Mouse (Mus musculus) stomach, postnatal 0 days (tissue): ENCODE data around the gene Xaf1. TPM values are rescaled to one million over a fixed set of nuclear protein-coding genes. Genes with fewer than 3 reads are reported as not detected.

Experiments
- ATAC-seq: fragments of 200-750 bp; cut with Nextera tagmentation; 2 replicates; pipeline ENCODE4 v1.8.0; 2017; ENCODE audit not compliant: low FRiP score, low TSS enrichment
- DNase-seq: peaks from one replicate; pipeline ENCODE4 v3.0.0-alpha.2; 2016; ENCODE audit warnings: low spot score
- H3K27ac ChIP-seq: fragments of 300-500 bp; sonication (generic); replicated peaks from 2 replicates; pipeline ENCODE4 v1.5.1; 2014; ENCODE audit warnings: mild to moderate bottlenecking, control low read depth
- H3K27me3 ChIP-seq: fragments of 300-500 bp; sonication (generic); 2 replicates; pipeline ENCODE4 v1.6.1; 2014; ENCODE audit warnings: low read length; ENCODE audit not compliant: control insufficient read depth, insufficient read depth
- H3K36me3 ChIP-seq: fragments of 300-500 bp; sonication (generic); 2 replicates; pipeline ENCODE4 v1.6.1; 2014; ENCODE audit warnings: low read length, mixed read lengths; ENCODE audit not compliant: control insufficient read depth, insufficient read depth
- H3K4me1 ChIP-seq: fragments of 300-500 bp; sonication (generic); replicated peaks from 2 replicates; pipeline ENCODE4 v1.6.1; 2014; ENCODE audit warnings: antibody characterized with exemption; ENCODE audit not compliant: control insufficient read depth, insufficient read depth
- H3K4me2 ChIP-seq: fragments of 300-500 bp; sonication (generic); replicated peaks from 2 replicates; pipeline ENCODE4 v1.6.1; 2014; ENCODE audit warnings: low read depth, mild to moderate bottlenecking, control low read depth, moderate library complexity
- H3K4me3 ChIP-seq: fragments of 300-500 bp; sonication (generic); 2 replicates; pipeline ENCODE4 v1.5.1; 2014; ENCODE audit warnings: low read depth, low read length, control low read depth
- H3K9ac ChIP-seq: fragments of 300-500 bp; sonication (generic); 2 replicates; pipeline ENCODE4 v1.6.1; 2014; ENCODE audit warnings: mild to moderate bottlenecking, low read length, control low read depth, mixed read lengths
- H3K9me3 ChIP-seq: fragments of 300-500 bp; sonication (generic); 2 replicates; pipeline ENCODE4 v1.6.1; 2016; ENCODE audit warnings: low read length; ENCODE audit not compliant: control insufficient read depth
- CTCF ChIP-seq: IDR thresholded peaks from 2 replicates; pipeline ENCODE4 v1.5.1; 2016; ENCODE audit warnings: antibody characterized with exemption, low read depth, mild to moderate bottlenecking, moderate library complexity
- EP300 ChIP-seq: optimal IDR thresholded peaks from 2 replicates; pipeline ENCODE3; 2016; ENCODE audit warnings: antibody characterized with exemption
- WGBS: fragments of 180-500 bp; shearing (Covaris S2); extraction: QIAGEN DNeasy Blood & Tissue Kit; methylation state at CpG from one replicate; pipeline ENCODE4 v1.1.7; 2014; 5-methylcytosine and 5-hydroxymethylcytosine counted together
- polyA plus RNA-seq: library from polyadenylated mRNA; unstranded; fragments of >200 nt; fragmentation: Nextera tagmentation; extraction: Ambion mirVana; gene quantifications from 2 replicates; pipeline ENCODE4 v1.2.1, GENCODE M21; 2015

Gene Xaf1
- polyA plus RNA-seq, 1 experiment from 2014 or later: 23.3 TPM

GRCm38 (mm10) chr11:72307461-72307860 is 6.0 kb downstream of the Xaf1 start:
- Histone ChIP-seq H3K9me3 (no peaks in the 10 kb centered on the region), H3K4me1 (no peaks in the 10 kb centered on the region), H3K4me2 (no peak overlapping the region), H3K27ac (no peak overlapping the region), H3K27me3 (no peaks in the 10 kb centered on the region), H3K4me3 (no peak overlapping the region), H3K36me3 (no peaks in the 10 kb centered on the region), H3K9ac (no peak overlapping the region)
- no peak for ATAC-seq
- DNase-seq: no peak
- TF ChIP-seq CTCF: no peak
- TF ChIP-seq EP300: no peak
- WGBS: 87% methylated on average over 5 of the region's 5 CpGs

- H3K27ac ChIP-seq: no peak overlapping the region
- H3K9me3 ChIP-seq: no peaks in the 10 kb centered on the region
- H3K4me1 ChIP-seq: no peaks in the 10 kb centered on the region
- H3K4me3 ChIP-seq: no peak overlapping the region
- DNase-seq (no peak), ATAC-seq (no peak)
- H3K4me2 ChIP-seq: no peak overlapping the region
- no peaks in the 10 kb centered on the region for H3K27me3 ChIP-seq
- TF ChIP-seq CTCF: no peak
- TF ChIP-seq EP300: no peak
- no peaks in the 10 kb centered on the region for H3K36me3 ChIP-seq
- H3K9ac ChIP-seq: no peak overlapping the region
- 51% methylated on average over 2 of the region's 2 CpGs for WGBS
These were observed 7.6 kb downstream of the Xaf1 start for GRCm38 (mm10) chr11:72308982-72309381.

GRCm38 (mm10) chr11:72310491-72310890 is 9.1 kb downstream of the Xaf1 start:
- DNase-seq (no peak), ATAC-seq (no peak)
- H3K4me3 ChIP-seq: no peak overlapping the region
- H3K4me1 ChIP-seq: no peaks in the 10 kb centered on the region
- TF ChIP-seq CTCF (no peak), EP300 (no peak)
- H3K27me3 ChIP-seq: 0 out of 2 replicates have a peak, but pooled peaks cover 4% of the 10 kb centered on the region
- H3K9me3 ChIP-seq: no peaks in the 10 kb centered on the region
- no peak overlapping the region for H3K9ac ChIP-seq
- 70% methylated on average over 4 of the region's 4 CpGs for WGBS
- H3K4me2 ChIP-seq: no peak overlapping the region
- H3K27ac ChIP-seq: no peak overlapping the region
- H3K36me3 ChIP-seq: no peaks in the 10 kb centered on the region

GRCm38 (mm10) chr11:72311355-72312001 is 10.0 kb downstream of the Xaf1 start:
- H3K9me3 ChIP-seq: no peaks in the 10 kb centered on the region
- no peak overlapping the region for H3K27ac ChIP-seq
- TF ChIP-seq EP300 (no peak), CTCF (no peak)
- ATAC-seq: peak; percentile 73; the same call in 1 of the 2 replicates
- H3K27me3 ChIP-seq: 0 out of 2 replicates have a peak, but pooled peaks cover 4% of the 10 kb centered on the region
- H3K36me3 ChIP-seq: no peaks in the 10 kb centered on the region
- WGBS: 56% methylated on average over 10 of the region's 10 CpGs
- no peak for DNase-seq
- H3K9ac ChIP-seq: no peak overlapping the region
- H3K4me3 ChIP-seq: no peak overlapping the region
- no peaks in the 10 kb centered on the region for H3K4me1 ChIP-seq
- no peak overlapping the region for H3K4me2 ChIP-seq

- Histone ChIP-seq H3K4me3 (0 out of 2 replicates have a peak within 1 kb of the TSS, but pooled peaks have one; percentile 6), H3K4me2 (peak within 1 kb of the TSS; percentile 31), H3K27me3 (0 out of 2 replicates have a peak, but pooled peaks cover 4% of the 10 kb centered on the region), H3K9ac (peak within 1 kb of the TSS; percentile 23; the same call in 1 of the 2 replicates), H3K4me1 (no peaks in the 10 kb centered on the region), H3K9me3 (no peaks in the 10 kb centered on the region), H3K27ac (no peak within 1 kb of the TSS), H3K36me3 (no peaks in the 10 kb centered on the region)
- 7% methylated on average over 42 of the region's 42 CpGs for WGBS
- ATAC-seq (no peak), DNase-seq (no peak)
- no peak for TF ChIP-seq CTCF
- no peak for TF ChIP-seq EP300
These were observed 12.9 kb downstream of the Xaf1 start, which contains the start of gene Fbxo39 for GRCm38 (mm10) chr11:72314151-72314895. Fbxo39 (plus strand) TSS chr11:72314444.

GRCm38 (mm10) chr11:72318026-72318425 is 16.6 kb downstream of the Xaf1 start:
- Histone ChIP-seq H3K9ac (no peak overlapping the region), H3K9me3 (no peaks in the 10 kb centered on the region), H3K4me3 (no peak overlapping the region), H3K27me3 (0 out of 2 replicates have a peak, but pooled peaks cover 4% of the 10 kb centered on the region), H3K4me1 (no peaks in the 10 kb centered on the region), H3K36me3 (no peaks in the 10 kb centered on the region), H3K27ac (no peak overlapping the region), H3K4me2 (no peak overlapping the region)
- TF ChIP-seq EP300 (no peak), CTCF (no peak)
- no peak for ATAC-seq
- 45% methylated on average over 5 of the region's 5 CpGs for WGBS
- DNase-seq: no peak
